Mouse (Mus musculus) midbrain, postnatal 0 days (tissue): ENCODE measurements at regions not wholly inside any gene's neighbourhood (a gene's known extent, or its start where the extent isn't known, plus 50 kb on each side); places are given as distances from the start of the nearest gene placed in this dataset.

Source experiments
- ATAC-seq: fragments of 200-750 bp; cut with Nextera tagmentation; 2 replicates; pipeline ENCODE4 v1.8.0; 2017; ENCODE audit warnings: moderate number of reproducible peaks, mild to moderate bottlenecking, moderate TSS enrichment, moderate library complexity; ENCODE audit not compliant: low FRiP score
- DNase-seq: peaks from one replicate; pipeline ENCODE4 v3.0.0-alpha.2; 2015; ENCODE audit warnings: low spot score
- H3K27ac ChIP-seq: fragments of 300-500 bp; sonication (generic); 2 replicates; pipeline ENCODE4 v1.5.1; 2014; ENCODE audit warnings: low read depth, mild to moderate bottlenecking, low read length, mixed read lengths
- H3K27me3 ChIP-seq: fragments of 300-500 bp; sonication (generic); 2 replicates; pipeline ENCODE4 v1.6.1; 2014; ENCODE audit warnings: low read length, control low read depth, mixed read lengths; ENCODE audit not compliant: insufficient read depth
- H3K36me3 ChIP-seq: fragments of 300-500 bp; sonication (generic); 2 replicates; pipeline ENCODE4 v1.6.1; 2014; ENCODE audit warnings: low read length, control low read depth, mixed read lengths; ENCODE audit not compliant: insufficient read depth
- H3K4me1 ChIP-seq: fragments of 300-500 bp; sonication (generic); 2 replicates; pipeline ENCODE4 v1.6.1; 2014; ENCODE audit warnings: mild to moderate bottlenecking, control low read depth, antibody characterized with exemption, low read length, mixed read lengths; ENCODE audit not compliant: insufficient read depth
- H3K4me2 ChIP-seq: fragments of 300-500 bp; sonication (generic); 2 replicates; pipeline ENCODE4 v1.6.1; 2014; ENCODE audit warnings: low read depth, mild to moderate bottlenecking, low read length, mixed read lengths; ENCODE audit not compliant: poor library complexity, severe bottlenecking
- H3K4me3 ChIP-seq: fragments of 300-500 bp; sonication (generic); 2 replicates; pipeline ENCODE4 v1.5.1; 2014; ENCODE audit warnings: low read depth, mild to moderate bottlenecking, low read length, moderate library complexity
- H3K9ac ChIP-seq: fragments of 300-500 bp; sonication (generic); replicated peaks from 2 replicates; pipeline ENCODE4 v1.6.1; 2014; ENCODE audit warnings: mild to moderate bottlenecking, low read length, moderate library complexity, mixed read lengths; ENCODE audit not compliant: poor library complexity, severe bottlenecking
- H3K9me3 ChIP-seq: fragments of 300-500 bp; sonication (generic); 2 replicates; pipeline ENCODE4 v1.6.1; 2016; ENCODE audit warnings: low read length, control low read depth
- CTCF ChIP-seq: IDR thresholded peaks from 2 replicates; pipeline ENCODE4 v1.5.1; 2016; ENCODE audit warnings: antibody characterized with exemption, mild to moderate bottlenecking
- WGBS: fragments of 180-500 bp; shearing (Covaris S2); extraction: QIAGEN DNeasy Blood & Tissue Kit; methylation state at CpG from one replicate; pipeline ENCODE4 v1.1.7; 2014; 5-methylcytosine and 5-hydroxymethylcytosine counted together

GRCm38 (mm10) chr7:71782496-71782895, 431.2 kb upstream of the Gm10295 start:
- WGBS: 90% methylated on average over 4 of the region's 4 CpGs
- Histone ChIP-seq H3K9ac (no peak overlapping the region), H3K27ac (no peak overlapping the region)

GRCm38 (mm10) chr7:71749886-71750285, 398.6 kb upstream of the Gm10295 start:
- H3K4me1 ChIP-seq: no peaks in the 10 kb centered on the region
- no peak overlapping the region for H3K4me2 ChIP-seq
- H3K36me3 ChIP-seq: no peaks in the 10 kb centered on the region
- no peaks in the 10 kb centered on the region for H3K27me3 ChIP-seq
- no peaks in the 10 kb centered on the region for H3K9me3 ChIP-seq
- H3K9ac ChIP-seq: no peak overlapping the region
- no peak overlapping the region for H3K27ac ChIP-seq
- TF ChIP-seq CTCF: no peak
- no peak overlapping the region for H3K4me3 ChIP-seq
- DNase-seq: no peak
- ATAC-seq: no peak
- 77% methylated on average over 5 of the region's 5 CpGs for WGBS

More at GRCm38 (mm10) chr7:71782496-71782895, 431.2 kb upstream of the Gm10295 start:
- H3K4me1 ChIP-seq: no peaks in the 10 kb centered on the region
- DNase-seq (no peak), ATAC-seq (no peak)
- no peak overlapping the region for H3K4me3 ChIP-seq
- H3K27me3 ChIP-seq: no peaks in the 10 kb centered on the region
- no peak for TF ChIP-seq CTCF
- no peak overlapping the region for H3K4me2 ChIP-seq
- no peaks in the 10 kb centered on the region for H3K9me3 ChIP-seq
- H3K36me3 ChIP-seq: no peaks in the 10 kb centered on the region

GRCm38 (mm10) chr7:71746118-71746897, 395.0 kb upstream of the Gm10295 start:
- WGBS: 52% methylated on average over 7 of the region's 7 CpGs
- Histone ChIP-seq H3K27me3 (no peaks in the 10 kb centered on the region), H3K27ac (no peak overlapping the region), H3K4me1 (no peaks in the 10 kb centered on the region), H3K4me3 (no peak overlapping the region), H3K4me2 (no peak overlapping the region), H3K9me3 (no peaks in the 10 kb centered on the region), H3K9ac (no peak overlapping the region), H3K36me3 (no peaks in the 10 kb centered on the region)
- ATAC-seq: no peak
- DNase-seq: no peak
- TF ChIP-seq CTCF: no peak

GRCm38 (mm10) chr7:71728509-71728908, 377.2 kb upstream of the Gm10295 start:
- no peak overlapping the region for H3K4me3 ChIP-seq

GRCm38 (mm10) chr7:71708209-71708608, 356.9 kb upstream of the Gm10295 start:
- H3K4me1 ChIP-seq: no peaks in the 10 kb centered on the region
- TF ChIP-seq CTCF: no peak
- H3K9ac ChIP-seq: no peak overlapping the region
- H3K9me3 ChIP-seq: no peaks in the 10 kb centered on the region
- H3K4me2 ChIP-seq: no peak overlapping the region
- ATAC-seq: no peak
- WGBS: 84% methylated on average over 4 of the region's 4 CpGs
- no peak for DNase-seq
- H3K27ac ChIP-seq: no peak overlapping the region
- no peaks in the 10 kb centered on the region for H3K27me3 ChIP-seq
- no peaks in the 10 kb centered on the region for H3K36me3 ChIP-seq
- H3K4me3 ChIP-seq: no peak overlapping the region

More at GRCm38 (mm10) chr7:71728509-71728908, 377.2 kb upstream of the Gm10295 start:
- Histone ChIP-seq H3K4me1 (no peaks in the 10 kb centered on the region), H3K9ac (no peak overlapping the region), H3K9me3 (no peaks in the 10 kb centered on the region), H3K4me2 (no peak overlapping the region), H3K27me3 (no peaks in the 10 kb centered on the region), H3K27ac (no peak overlapping the region), H3K36me3 (no peaks in the 10 kb centered on the region)
- no peak for ATAC-seq
- DNase-seq: peak; percentile 52
- TF ChIP-seq CTCF: no peak

- ATAC-seq (no peak), DNase-seq (no peak)
- TF ChIP-seq CTCF: no peak
- 59% methylated on average over 3 of the region's 3 CpGs for WGBS
- Histone ChIP-seq H3K4me2 (no peak overlapping the region), H3K9me3 (no peaks in the 10 kb centered on the region), H3K4me1 (no peaks in the 10 kb centered on the region), H3K9ac (no peak overlapping the region), H3K27me3 (no peaks in the 10 kb centered on the region), H3K4me3 (no peak overlapping the region), H3K27ac (no peak overlapping the region), H3K36me3 (no peaks in the 10 kb centered on the region)
Observed at GRCm38 (mm10) chr7:71706201-71706600, 354.9 kb upstream of the Gm10295 start.
